Mouse (Mus musculus) lung, embryonic 16.5 days (tissue): ENCODE measurements around the gene Zbtb2. TPM values are rescaled to one million over a fixed set of nuclear protein-coding genes. Genes with fewer than 3 reads are reported as not detected.

Experiments used
- ATAC-seq: fragments of 200-750 bp; cut with Nextera tagmentation; 2 replicates; pipeline ENCODE4 v1.8.0; 2017; ENCODE audit warnings: low read depth, mild to moderate bottlenecking, moderate library complexity
- H3K27ac ChIP-seq: fragments of 300-500 bp; sonication (generic); 2 replicates; pipeline ENCODE4 v1.5.1; 2014; ENCODE audit warnings: mild to moderate bottlenecking, control low read depth, low read length
- H3K27me3 ChIP-seq: fragments of 300-500 bp; sonication (generic); 2 replicates; pipeline ENCODE4 v1.6.1; 2014; ENCODE audit warnings: low read depth, low read length, mixed read lengths; ENCODE audit not compliant: control insufficient read depth, insufficient read depth
- H3K36me3 ChIP-seq: fragments of 300-500 bp; sonication (generic); 2 replicates; pipeline ENCODE4 v1.6.1; 2014; ENCODE audit warnings: low read length; ENCODE audit not compliant: control insufficient read depth, insufficient read depth
- H3K4me1 ChIP-seq: fragments of 300-500 bp; sonication (generic); replicated peaks from 2 replicates; pipeline ENCODE4 v1.6.1; 2014; ENCODE audit warnings: low read length, mixed read lengths; ENCODE audit not compliant: control insufficient read depth, insufficient read depth
- H3K4me2 ChIP-seq: fragments of 300-500 bp; sonication (generic); 2 replicates; pipeline ENCODE4 v1.6.1; 2014; ENCODE audit warnings: low read depth, low read length, control low read depth
- H3K4me3 ChIP-seq: fragments of 300-500 bp; sonication (generic); 2 replicates; pipeline ENCODE4 v1.5.1; 2014; ENCODE audit warnings: mild to moderate bottlenecking, low read length, control low read depth
- H3K9ac ChIP-seq: fragments of 300-500 bp; sonication (generic); 2 replicates; pipeline ENCODE4 v1.6.1; 2014; ENCODE audit warnings: low read length, control low read depth
- H3K9me3 ChIP-seq: fragments of 300-500 bp; sonication (generic); 2 replicates; pipeline ENCODE4 v1.6.1; 2016; ENCODE audit warnings: low read length; ENCODE audit not compliant: control insufficient read depth
- WGBS: fragments of 180-500 bp; shearing (Covaris S2); extraction: QIAGEN DNeasy Blood & Tissue Kit; methylation state at CpG from one replicate; pipeline ENCODE4 v1.1.7; 2014; 5-methylcytosine and 5-hydroxymethylcytosine counted together
- polyA plus RNA-seq: library from polyadenylated mRNA; unstranded; fragments of >200 nt; fragmentation: Nextera tagmentation; extraction: Ambion mirVana; gene quantifications from 2 replicates; pipeline ENCODE4 v1.2.1, GENCODE M21; 2015

The Zbtb2 gene
- polyA plus RNA-seq, 1 experiment from 2014 or later: 16.4 TPM

- 68% methylated on average over 7 of the region's 7 CpGs for WGBS
- Histone ChIP-seq H3K4me3 (no peak overlapping the region), H3K4me1 (peaks cover 14% of the 10 kb centered on the region), H3K36me3 (no peaks in the 10 kb centered on the region), H3K9ac (no peak overlapping the region), H3K9me3 (no peaks in the 10 kb centered on the region), H3K27ac (no peak overlapping the region), H3K4me2 (no peak overlapping the region), H3K27me3 (no peaks in the 10 kb centered on the region)
- ATAC-seq: no peak
Observed at GRCm38 (mm10) chr10:4332228-4332979, 55.5 kb downstream of the Zbtb2 start.

- no peak overlapping the region for H3K27ac ChIP-seq
- 95% methylated on average over 1 of the region's 1 CpGs for WGBS
Observed at GRCm38 (mm10) chr10:4327716-4328115, 60.2 kb downstream of the Zbtb2 start.

GRCm38 (mm10) chr10:4325562-4325961, 62.3 kb downstream of the Zbtb2 start:
- Histone ChIP-seq H3K4me2 (no peak overlapping the region), H3K27me3 (no peaks in the 10 kb centered on the region), H3K27ac (peak overlapping the region; percentile 82), H3K36me3 (no peaks in the 10 kb centered on the region), H3K4me3 (no peak overlapping the region), H3K9me3 (no peaks in the 10 kb centered on the region), H3K9ac (no peak overlapping the region; the same call in 1 of the 2 replicates), H3K4me1 (peaks cover 9% of the 10 kb centered on the region)
- peak; percentile 82 for ATAC-seq
- WGBS: 10% methylated on average over 5 of the region's 5 CpGs

More at GRCm38 (mm10) chr10:4327716-4328115, 60.2 kb downstream of the Zbtb2 start:
- H3K4me1 ChIP-seq: peaks cover 11% of the 10 kb centered on the region
- H3K9me3 ChIP-seq: no peaks in the 10 kb centered on the region
- no peak overlapping the region for H3K4me3 ChIP-seq
- H3K27me3 ChIP-seq: no peaks in the 10 kb centered on the region
- no peak for ATAC-seq
- no peak overlapping the region for H3K4me2 ChIP-seq
- H3K9ac ChIP-seq: no peak overlapping the region
- no peaks in the 10 kb centered on the region for H3K36me3 ChIP-seq

- no peaks in the 10 kb centered on the region for H3K27me3 ChIP-seq
- H3K9ac ChIP-seq: no peak overlapping the region
- no peaks in the 10 kb centered on the region for H3K36me3 ChIP-seq
- ATAC-seq: no peak
- H3K4me3 ChIP-seq: no peak overlapping the region
- H3K4me1 ChIP-seq: peaks cover 9% of the 10 kb centered on the region
- 77% methylated on average over 8 of the region's 8 CpGs for WGBS
- no peak overlapping the region for H3K4me2 ChIP-seq
- H3K9me3 ChIP-seq: no peaks in the 10 kb centered on the region
- H3K27ac ChIP-seq: no peak overlapping the region
Observed at GRCm38 (mm10) chr10:4323885-4324284, 64.0 kb downstream of the Zbtb2 start.

Other genes with a start within 250 kb of the Zbtb2 start
- gene Akap12, start 121.7 kb downstream of the Zbtb2 start, polyA plus RNA-seq: 69.9 and 76.2 TPM in 2 replicates
- 39.1 and 44.8 TPM in 2 replicates for gene Rmnd1, start 44.3 kb upstream of the Zbtb2 start, polyA plus RNA-seq
- 19.5 and 22.3 TPM in 2 replicates for gene Armt1, start 44.4 kb upstream of the Zbtb2 start, polyA plus RNA-seq
- gene Ccdc170, start 94.4 kb upstream of the Zbtb2 start, polyA plus RNA-seq: 0.43 and 0.97 TPM in 2 replicates
- gene Esr1, start 223.5 kb upstream of the Zbtb2 start, polyA plus RNA-seq: 0.36 and 0.54 TPM in 2 replicates